Mouse (Mus musculus): ENCODE measurements around the gene Gfra1. TPM values are rescaled to one million over a fixed set of nuclear protein-coding genes. Genes with fewer than 3 reads are reported as not detected.

Gene Gfra1
- total and polyA plus RNA-seq, 3 experiments: not detected

- no peak overlapping the region for H3K9ac ChIP-seq (ENCODE audit: insufficient read depth, low read depth)
- no peak overlapping the region for H3K27ac ChIP-seq (ENCODE audit: insufficient read depth, low read depth)
- no peak for DNase-seq (ENCODE audit: extremely low read depth)
- no peaks in the 10 kb centered on the region for H3K27me3 ChIP-seq (replicated peaks)
- TF ChIP-seq ETS1 (conservative IDR thresholded peaks at IDR 0.05; ENCODE audit: low read depth, low read length) (no peak), IRF4 (IDR thresholded peaks at IDR 0.05; ENCODE audit: low read depth, low read length) (no peak), MAZ (IDR thresholded peaks at IDR 0.05; ENCODE audit: low read depth, low read length) (no peak), ELF1 (IDR thresholded peaks at IDR 0.05; ENCODE audit: low read depth, low read length) (no peak), PAX5 (IDR thresholded peaks at IDR 0.05; ENCODE audit: low read length) (no peak), KAT2A (IDR thresholded peaks at IDR 0.05; ENCODE audit: insufficient replicate concordance, low read length) (no peak), SIN3A (IDR thresholded peaks at IDR 0.05; ENCODE audit: low read length) (no peak), GABPA (IDR thresholded peaks at IDR 0.05; ENCODE audit: insufficient replicate concordance, low read depth, low read length) (no peak), CHD2 (IDR thresholded peaks at IDR 0.05; ENCODE audit: low read length) (no peak), POLR2AphosphoS2 (IDR thresholded peaks at IDR 0.05; ENCODE audit: low read depth, low read length) (no peak), MEF2A (IDR thresholded peaks at IDR 0.05; ENCODE audit: borderline replicate concordance, low read depth, low read length) (no peak), E2F4 (IDR thresholded peaks at IDR 0.05; ENCODE audit: insufficient replicate concordance, low read depth, low read length) (no peak), JUN (IDR thresholded peaks at IDR 0.05; ENCODE audit: insufficient read depth, low read depth, low read length) (no peak), CHD1 (IDR thresholded peaks at IDR 0.05; ENCODE audit: low read depth, low read length) (no peak), NRF1 (IDR thresholded peaks at IDR 0.05; ENCODE audit: low read depth, low read length) (no peak), ZMIZ1 (IDR thresholded peaks at IDR 0.05; ENCODE audit: low read depth, low read length) (no peak), TCF12 (IDR thresholded peaks at IDR 0.05; ENCODE audit: low read depth, low read length) (no peak)
- peaks cover 0 to 7% of the 10 kb centered on the region in 2 experiments; a peak in 1 of 4 replicates for H3K4me1 ChIP-seq (ENCODE audit: control insufficient read depth in 1 of 2, insufficient read depth in 2 of 2)
- no peak overlapping the region for H3K4me3 ChIP-seq (replicated peaks in 1 of 3; ENCODE audit: low read depth in 2 of 3, low read length in 2 of 3, poor library complexity in 1 of 3)
- H3K9me3 ChIP-seq (replicated peaks; ENCODE audit: low read length): peaks cover 22% of the 10 kb centered on the region
- in situ Hi-C loops (cut with MboI; ENCODE audit: low pct_ligation_motif_present, low pct_unique_long_range_greater_than_20kb, low sequenced_read_pairs): loop anchor here (25.0 kb wide), 1 partner anchor 394 kb away; no protein-coding TSS in a partner anchor
- no peaks in the 10 kb centered on the region for H3K36me3 ChIP-seq (replicated peaks in 1 of 2; ENCODE audit: control insufficient read depth in 1 of 2, insufficient read depth in 1 of 2, low read length in 1 of 2)
- H3K79me2 ChIP-seq (replicated peaks; ENCODE audit: control insufficient read depth, extremely low read depth, insufficient read depth, poor library complexity, severe bottlenecking): no peaks in the 10 kb centered on the region
- dilution Hi-C loops (cut with MboI; ENCODE audit: extremely low pct_ligation_motif_present, extremely low pct_unique_long_range_greater_than_20kb, low sequenced_read_pairs): no loop called here
- H3K4me2 ChIP-seq (ENCODE audit: insufficient read depth, low read depth, poor library complexity, severe bottlenecking): no peak overlapping the region
Observed at GRCm38 (mm10) chr19:58456491-58457061, 867 bp upstream of the Gfra1 start.

GRCm38 (mm10) chr19:58455061-58455495 is 631 bp downstream of the Gfra1 start:
- Histone ChIP-seq H3K9me3 (replicated peaks; ENCODE audit: low read length) (peaks cover 22% of the 10 kb centered on the region), H3K9ac (ENCODE audit: insufficient read depth, low read depth) (no peak overlapping the region), H3K36me3 (replicated peaks in 1 of 2; ENCODE audit: control insufficient read depth in 1 of 2, insufficient read depth in 1 of 2, low read length in 1 of 2) (no peaks in the 10 kb centered on the region), H3K4me2 (ENCODE audit: insufficient read depth, low read depth, poor library complexity, severe bottlenecking) (no peak overlapping the region), H3K79me2 (replicated peaks; ENCODE audit: control insufficient read depth, extremely low read depth, insufficient read depth, poor library complexity, severe bottlenecking) (no peaks in the 10 kb centered on the region), H3K4me3 (replicated peaks in 1 of 3; ENCODE audit: low read depth in 2 of 3, low read length in 2 of 3, poor library complexity in 1 of 3) (no peak overlapping the region), H3K27ac (ENCODE audit: insufficient read depth, low read depth) (no peak overlapping the region), H3K27me3 (replicated peaks) (peaks cover 3% of the 10 kb centered on the region), H3K4me1 (ENCODE audit: control insufficient read depth in 1 of 2, insufficient read depth in 2 of 2) (0 out of 4 replicates have a peak, but pooled peaks cover 0 to 5% of the 10 kb centered on the region in 2 experiments)
- in situ Hi-C loops (cut with MboI; ENCODE audit: low pct_ligation_motif_present, low pct_unique_long_range_greater_than_20kb, low sequenced_read_pairs) (loop anchor here (25.0 kb wide), 1 partner anchor 393 kb away; no protein-coding TSS in a partner anchor), dilution Hi-C loops (cut with MboI; ENCODE audit: extremely low pct_ligation_motif_present, extremely low pct_unique_long_range_greater_than_20kb, low sequenced_read_pairs) (no loop called here)
- no peak for DNase-seq (ENCODE audit: extremely low read depth)
- TF ChIP-seq POLR2A (IDR thresholded peaks at IDR 0.05; ENCODE audit: low read depth, low read length) (no peak), SMC3 (IDR thresholded peaks at IDR 0.05; ENCODE audit: low read depth, low read length) (no peak), CHD1 (IDR thresholded peaks at IDR 0.05; ENCODE audit: low read depth, low read length) (no peak), MAX (IDR thresholded peaks at IDR 0.05; ENCODE audit: low read length) (no peak), TBP (conservative IDR thresholded peaks at IDR 0.05; ENCODE audit: low read depth, low read length) (no peak), TCF12 (IDR thresholded peaks at IDR 0.05; ENCODE audit: low read depth, low read length) (no peak), PAX5 (IDR thresholded peaks at IDR 0.05; ENCODE audit: low read length) (no peak), ZKSCAN1 (IDR thresholded peaks at IDR 0.05; ENCODE audit: borderline replicate concordance, low read depth, low read length) (no peak), MXI1 (IDR thresholded peaks at IDR 0.05; ENCODE audit: low read depth, low read length) (no peak), JUND (conservative IDR thresholded peaks at IDR 0.05; ENCODE audit: low read depth, low read length) (no peak), MEF2A (IDR thresholded peaks at IDR 0.05; ENCODE audit: borderline replicate concordance, low read depth, low read length) (no peak), MAFK (IDR thresholded peaks at IDR 0.05; ENCODE audit: insufficient replicate concordance, low read length) (no peak), GABPA (IDR thresholded peaks at IDR 0.05; ENCODE audit: insufficient replicate concordance, low read depth, low read length) (no peak), KAT2A (IDR thresholded peaks at IDR 0.05; ENCODE audit: insufficient replicate concordance, low read length) (no peak), IRF4 (IDR thresholded peaks at IDR 0.05; ENCODE audit: low read depth, low read length) (no peak)
